Mouse (Mus musculus) right cerebral cortex, postnatal 25 days (tissue): ENCODE results near the gene Olfr1437.
"Not testable (repeated sequence)": the region's sequence is repeated elsewhere in the genome, so short reads cannot be mapped to it uniquely, and the experiment has no call there.

Experiments used
- DNase-seq: peaks from one replicate; pipeline ENCODE4 v3.0.0; 2022

The Olfr1437 gene

DNA sequence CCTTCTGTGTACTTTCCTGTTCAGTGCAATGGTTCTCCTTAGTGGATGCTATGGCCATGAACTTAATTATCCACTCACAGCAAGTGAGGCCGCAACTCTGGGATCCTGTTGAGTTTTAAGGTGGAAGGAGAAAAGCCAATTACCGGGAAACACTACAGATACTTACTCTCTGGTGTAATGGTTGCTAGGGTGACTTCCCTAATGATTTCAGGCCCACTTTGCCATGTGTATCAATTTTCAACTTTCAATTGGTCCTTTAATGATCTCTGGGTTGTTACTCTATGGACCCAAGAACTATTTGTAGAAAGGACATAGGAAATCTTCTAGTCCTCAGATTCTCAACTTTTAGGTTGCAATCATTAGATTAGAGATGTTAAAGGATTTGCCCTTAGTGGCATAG, at the start of gene Olfr1437:
Olfr1437 (minus strand) TSS at position 101 of the 400 bp plus-strand sequence.
- no peak for DNase-seq

- DNase-seq, result peak; percentile 19
These were observed 49.6 kb upstream of the Olfr1437 start for GRCm38 (mm10) chr19:12374465-12375025.

DNA sequence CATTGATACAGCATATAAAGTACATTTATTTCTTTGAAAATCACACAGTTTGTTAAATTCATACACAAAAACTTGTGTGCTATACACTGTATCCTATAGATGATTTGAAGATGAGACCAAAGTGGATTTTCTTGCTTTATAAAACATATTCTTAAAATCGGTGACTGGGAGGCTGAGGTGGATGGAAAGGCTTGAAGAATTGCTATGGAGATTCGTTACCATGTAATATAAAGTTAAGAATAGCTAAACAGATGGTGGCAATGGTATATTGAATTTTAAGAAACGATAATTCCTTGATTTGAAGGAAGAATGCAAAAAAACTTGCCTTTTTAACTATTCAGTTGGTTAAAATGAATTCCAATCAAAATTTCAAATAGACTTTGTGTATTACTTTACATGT, 48.1 kb upstream of the Olfr1437 start:
- DNase-seq, result no peak

DNA sequence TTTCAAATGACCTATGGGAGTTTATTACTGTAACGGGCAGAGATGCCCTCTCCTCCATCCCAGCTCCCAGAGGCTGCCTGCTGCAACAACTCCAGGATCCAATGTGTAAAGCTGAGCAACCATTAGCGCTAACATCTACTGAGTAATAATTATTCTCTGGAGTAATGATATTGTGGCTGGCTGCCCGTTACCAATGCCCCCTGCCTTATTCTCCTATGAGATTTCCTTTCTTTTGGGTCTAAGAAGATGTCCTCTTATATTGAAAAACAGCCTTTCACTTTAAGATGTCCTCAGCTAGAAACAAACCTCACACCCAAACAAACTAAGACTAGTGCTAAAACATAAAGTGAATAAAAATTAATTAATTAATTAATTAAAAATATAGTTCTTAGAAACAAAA, 10.9 kb upstream of the Olfr1437 start, which contains the start of gene Olfr1438-ps1:
Olfr1438-ps1 (minus strand) TSS at position 101 of the 400 bp plus-strand sequence.
- DNase-seq, result no peak

- DNase-seq, result not testable (repeated sequence)
These were observed 25.9 kb downstream of the Olfr1437 start, which contains the start of gene Olfr1436 for GRCm38 (mm10) chr19:12299030-12299429. TSS of gene Olfr1436 (minus strand) at chr19:12299130.

GRCm38 (mm10) chr19:12292979-12293378, 31.9 kb downstream of the Olfr1437 start:
- DNase-seq, result no peak

DNA sequence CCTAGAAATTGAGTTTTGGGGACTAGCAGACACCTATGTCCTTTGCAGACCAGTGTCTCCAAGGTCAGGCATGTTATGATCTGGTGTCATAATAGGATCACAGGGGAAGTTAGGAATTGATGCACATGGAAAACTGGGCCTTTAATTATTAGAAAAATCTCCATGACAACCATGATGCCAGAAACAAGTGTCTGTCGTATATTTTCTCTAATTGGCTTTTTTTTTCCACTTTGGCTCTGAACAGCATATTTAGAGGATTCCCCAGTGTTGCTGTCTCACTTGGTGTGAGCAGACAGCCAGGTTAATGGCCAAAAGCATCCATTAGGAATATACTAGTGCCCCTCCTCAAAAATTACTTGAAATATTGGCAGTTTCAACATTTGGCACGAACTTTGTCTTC, 45.3 kb downstream of the Olfr1437 start, which contains the start of gene Olfr1434:
Olfr1434 (plus strand) TSS at position 301 of the 400 bp plus-strand sequence.
- DNase-seq, result no peak
